Mouse (Mus musculus) urinary bladder, postnatal 36 days (tissue): ENCODE data around the gene Fxn.

Experiments
- DNase-seq, 2 experiments: peaks; one replicate each; pipeline ENCODE4 v3.0.0; 2022; ENCODE audit warnings: low spot score in 2 of 2, mixed read lengths in 1 of 2

Gene Fxn

DNA sequence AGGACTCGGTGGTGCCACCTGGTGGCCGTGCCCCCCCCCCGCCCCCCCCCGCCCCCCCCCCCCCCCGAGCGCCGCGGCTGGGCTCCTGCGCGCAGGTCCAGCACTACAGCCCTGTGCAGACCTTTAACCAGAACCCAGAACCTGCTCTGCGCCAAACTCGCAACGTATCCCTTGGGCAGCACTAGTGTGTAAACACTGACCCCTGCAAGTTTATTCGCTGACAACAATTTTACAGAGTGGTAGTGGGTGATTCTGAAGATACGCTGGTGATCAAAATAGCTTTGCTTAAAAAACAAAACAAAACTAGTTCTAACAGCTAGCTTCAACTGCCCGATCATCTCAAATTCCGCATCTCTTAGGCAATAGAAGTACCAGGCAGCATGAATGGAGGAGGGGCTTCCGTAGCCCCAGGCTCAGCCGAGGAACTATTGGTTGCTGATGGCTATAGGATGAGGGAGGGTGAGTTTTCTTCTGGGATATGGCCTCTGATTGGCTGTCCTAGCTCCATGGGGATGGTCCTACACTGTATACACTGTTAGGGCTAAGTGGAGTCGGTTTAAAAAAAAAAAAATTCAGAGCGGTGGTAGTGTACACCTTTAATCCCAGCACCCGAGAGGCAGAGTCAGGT lies at the start of gene Fxn:
Fxn (minus strand) TSS at position 5 of the 628 bp plus-strand sequence.
- no peak for DNase-seq

DNA sequence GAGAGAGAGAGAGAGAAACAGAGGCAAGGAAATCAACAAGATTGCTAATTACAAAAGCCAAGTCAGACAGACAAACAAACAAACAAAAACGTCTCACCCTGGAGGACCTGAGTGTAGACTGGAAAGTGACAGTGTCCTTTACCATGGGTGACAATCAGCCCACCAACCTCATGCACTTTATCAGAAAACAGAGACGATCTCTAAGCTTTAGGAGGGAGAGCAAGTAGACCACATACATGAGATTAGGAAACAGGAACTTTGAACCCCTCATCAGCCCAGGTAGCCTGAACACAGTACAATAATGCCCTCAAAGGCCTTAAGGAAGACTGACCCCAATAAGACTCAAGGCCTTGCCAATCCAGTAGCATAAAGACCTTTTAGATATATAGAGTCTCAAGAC lies 47.5 kb upstream of the Fxn start:
- DNase-seq = no peak

DNA sequence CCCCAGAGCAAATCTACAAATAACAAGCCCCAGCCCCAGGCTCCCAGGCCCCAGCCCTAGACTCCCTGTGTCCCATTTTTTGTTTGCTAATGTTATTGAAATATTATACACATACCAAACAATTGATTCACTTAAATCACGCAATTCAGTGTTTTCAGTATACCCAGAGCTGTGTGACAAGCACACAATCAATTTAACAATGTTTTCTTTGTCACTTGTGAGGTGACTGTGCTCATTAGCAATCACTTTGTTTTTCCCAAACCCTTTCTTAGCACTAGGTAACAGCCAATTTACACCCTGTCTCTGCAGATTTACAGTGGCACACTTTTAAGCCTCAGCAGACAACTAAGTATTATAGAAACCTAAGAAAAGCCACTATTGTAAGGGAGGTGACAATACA lies 46.6 kb upstream of the Fxn start:
- DNase-seq = no peak

DNA sequence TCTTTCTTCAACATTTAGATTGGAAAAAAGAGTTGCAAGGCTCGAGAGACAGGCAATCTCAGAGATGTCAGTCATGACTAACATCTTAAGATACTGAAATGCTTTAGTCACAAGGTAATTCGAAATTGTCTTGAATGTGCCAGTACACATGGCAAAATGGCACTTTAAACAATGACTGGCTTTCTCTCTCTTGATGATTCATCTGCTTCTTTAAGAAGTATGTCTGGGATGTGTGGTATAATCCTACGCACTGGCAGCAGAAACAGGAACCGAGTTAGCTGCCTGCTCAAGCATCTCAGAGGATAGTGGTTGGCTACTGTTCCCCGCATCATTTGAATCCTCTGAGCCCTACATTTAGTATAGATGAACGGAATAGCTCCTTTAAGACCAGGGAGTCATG lies 45.3 kb upstream of the Fxn start:
- DNase-seq = no peak

DNA sequence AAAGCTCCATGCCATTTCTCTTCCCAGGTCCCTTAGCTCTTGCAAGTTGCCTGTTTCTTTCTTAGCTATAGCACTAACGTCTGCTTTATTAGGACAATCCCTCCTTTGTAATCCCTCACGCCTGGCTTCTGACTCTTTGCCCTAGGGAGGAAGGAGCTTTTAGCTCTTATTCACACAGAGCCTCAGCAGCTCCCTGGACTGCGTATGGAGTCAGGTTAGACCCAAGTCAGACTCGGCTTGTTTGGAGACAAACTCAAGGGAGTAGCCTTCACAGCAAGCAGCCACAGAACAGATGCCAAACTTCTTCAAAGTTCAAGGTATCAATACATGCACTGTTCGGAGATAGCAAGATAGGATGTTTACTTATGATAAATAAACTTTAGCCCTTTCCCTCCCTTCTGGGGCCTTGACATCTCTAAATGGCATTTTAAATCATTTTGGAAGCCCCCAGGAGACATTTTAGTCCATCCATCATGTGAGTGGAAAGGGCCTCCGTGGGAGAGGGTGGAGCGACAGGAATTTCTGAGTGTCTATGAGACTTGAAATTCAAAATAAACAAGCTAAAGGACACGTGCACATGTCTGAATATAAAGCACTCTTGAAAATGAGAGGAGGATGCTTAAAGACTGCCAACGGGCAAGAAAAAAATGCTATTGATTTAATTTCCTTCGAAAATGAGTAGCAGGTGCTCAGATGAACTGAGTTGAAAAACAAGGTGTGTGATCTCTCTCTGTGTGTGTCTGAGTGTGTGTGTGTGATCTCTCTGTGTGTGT lies 43.6 kb upstream of the Fxn start:
- no peak for DNase-seq

DNA sequence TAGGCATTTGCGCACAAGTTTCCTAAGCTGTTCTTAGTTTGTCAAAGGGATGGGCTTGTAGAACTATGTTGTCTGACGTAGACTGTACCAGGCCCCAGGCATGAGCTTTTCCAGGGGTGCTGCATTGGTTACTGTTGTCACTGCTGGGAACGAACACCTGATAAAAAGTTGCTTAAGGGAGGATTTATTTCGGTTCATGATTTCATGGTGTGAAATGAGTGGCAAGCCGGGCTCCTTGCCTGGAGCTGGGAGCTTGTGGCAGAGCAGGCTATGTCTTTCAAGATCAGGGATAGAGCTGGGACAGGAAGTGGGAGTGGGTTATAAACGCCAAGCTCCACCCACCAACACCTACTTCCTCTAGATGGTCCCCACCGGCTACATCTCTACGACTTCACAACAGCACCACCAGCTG lies 41.5 kb upstream of the Fxn start:
- no peak for DNase-seq

DNA sequence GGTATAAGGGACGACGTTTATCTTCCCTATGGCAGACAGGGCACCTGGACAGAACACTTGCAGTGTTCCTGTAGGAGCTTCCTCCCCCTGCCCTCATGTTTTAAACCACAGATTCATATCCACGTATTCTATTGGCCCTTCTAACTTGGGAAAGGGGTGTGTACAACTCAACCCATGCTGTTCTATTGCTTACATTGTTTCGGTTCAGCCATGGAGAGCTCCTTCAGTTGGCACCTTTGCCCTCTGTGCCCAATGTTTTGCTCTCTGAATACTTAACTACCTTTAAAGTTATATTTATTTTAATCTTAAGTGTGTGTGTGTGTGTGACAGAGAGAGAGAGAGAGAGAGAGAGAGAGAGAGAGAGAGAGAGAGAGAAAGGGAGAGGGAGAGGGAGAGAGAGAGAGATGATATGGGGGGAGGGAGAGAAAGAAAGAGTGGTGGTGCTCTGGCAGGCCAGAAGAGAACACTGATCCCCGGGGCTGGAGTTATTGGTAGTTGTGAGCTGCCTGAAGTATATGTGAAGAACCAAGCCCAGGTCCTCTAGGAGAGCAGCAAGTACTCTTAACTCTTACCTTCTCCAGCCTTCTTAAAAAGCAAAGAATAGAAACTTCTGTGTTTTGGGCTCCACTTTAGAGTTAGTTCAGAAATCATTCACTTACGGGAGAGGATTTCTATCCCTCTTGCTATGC lies 41.0 kb upstream of the Fxn start:
- no peak for DNase-seq

DNA sequence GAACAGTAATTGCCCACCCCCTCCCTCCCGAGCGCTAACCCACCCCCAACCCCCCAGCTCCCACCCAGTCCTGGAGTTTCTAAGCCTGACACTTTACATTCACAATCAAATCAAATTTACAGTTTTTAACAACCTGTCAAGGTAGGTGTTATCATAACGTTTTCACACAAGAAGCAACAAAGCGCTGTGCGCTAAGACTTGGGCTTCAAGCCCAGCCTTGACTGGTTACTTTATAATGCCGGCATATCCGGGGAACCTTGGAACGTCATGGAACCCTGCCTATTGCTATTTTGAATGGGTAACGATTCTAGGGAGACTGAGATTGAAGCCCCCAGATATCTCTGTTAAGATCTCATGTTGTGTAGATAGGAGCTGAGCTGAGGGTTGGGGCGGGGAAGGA lies 37.8 kb upstream of the Fxn start:
- DNase-seq = no peak

DNA sequence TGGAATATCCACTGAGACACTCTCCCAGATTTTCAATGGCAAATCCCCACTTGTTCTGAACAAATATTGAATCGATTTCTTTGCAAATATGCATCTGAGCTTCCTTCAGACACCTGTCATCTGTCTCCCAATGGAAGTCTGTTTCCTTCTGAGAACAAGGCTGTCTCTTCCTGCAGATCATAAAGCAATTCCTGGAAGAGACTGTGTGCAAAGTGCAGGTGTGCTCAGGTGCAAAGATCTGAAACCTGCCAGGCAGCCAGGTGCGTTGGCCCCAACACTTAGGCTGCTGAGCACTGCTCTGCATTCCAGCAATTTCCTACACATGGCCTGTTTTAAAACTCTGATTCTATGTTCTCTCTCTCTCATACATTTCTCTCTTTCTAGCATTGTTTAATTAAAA lies 37.3 kb upstream of the Fxn start:
- DNase-seq = no peak

DNA sequence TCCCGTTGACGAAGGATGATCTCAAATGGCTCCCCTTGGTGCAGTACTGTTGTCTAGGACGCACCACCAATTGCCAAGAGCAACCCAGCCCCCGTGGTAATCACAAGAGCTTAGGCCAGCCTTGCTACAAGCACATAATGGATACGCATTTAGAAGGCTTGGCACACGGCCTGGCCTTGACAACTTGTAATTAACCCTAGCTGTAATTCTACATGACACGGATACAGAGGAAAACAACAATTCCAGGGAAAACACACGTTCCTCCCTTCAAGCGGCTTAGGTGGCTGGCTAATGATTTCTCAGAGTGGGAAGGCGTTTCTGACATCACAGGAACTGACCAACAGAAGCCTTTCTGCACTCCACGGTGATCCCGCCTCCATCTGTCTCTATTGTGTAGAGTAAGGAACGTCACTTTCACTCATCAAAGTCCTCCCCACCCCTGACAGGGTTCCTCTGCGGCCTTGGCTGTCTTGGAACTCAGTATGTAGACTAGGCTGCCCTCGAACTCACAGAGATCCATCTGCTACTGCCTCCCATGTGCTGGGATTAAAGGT lies 36.7 kb upstream of the Fxn start:
- no peak for DNase-seq

DNA sequence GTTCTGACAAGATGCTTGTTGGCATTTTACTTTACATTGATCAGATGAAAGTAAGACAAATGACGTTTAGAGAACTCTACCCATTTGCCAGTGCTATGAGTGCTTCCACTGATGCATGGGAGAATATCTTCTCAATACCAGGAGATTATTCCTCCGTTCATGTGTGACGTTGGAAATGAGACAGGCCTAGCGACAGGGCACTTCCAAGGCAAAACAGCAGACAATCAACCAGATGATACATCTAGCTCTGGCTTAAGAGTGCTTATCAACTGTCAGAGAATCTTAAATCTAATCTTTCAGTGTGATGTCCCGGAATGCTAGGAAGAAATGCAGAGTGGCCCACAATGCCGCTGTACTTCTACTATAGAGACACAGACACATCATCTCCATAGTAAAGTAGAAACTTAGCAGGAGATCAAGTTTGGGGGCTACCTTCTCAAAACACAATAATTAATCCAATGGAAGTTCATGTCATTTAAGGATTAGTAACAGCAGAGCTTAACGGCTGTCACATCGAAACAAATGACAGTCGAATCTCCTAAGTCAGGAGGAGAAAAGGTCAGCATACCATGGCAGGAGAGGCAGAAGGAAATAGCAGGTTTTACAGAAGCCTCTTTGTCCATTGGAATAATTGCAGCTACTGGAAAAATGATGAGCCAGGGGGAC lies 35.8 kb upstream of the Fxn start:
- no peak for DNase-seq

DNA sequence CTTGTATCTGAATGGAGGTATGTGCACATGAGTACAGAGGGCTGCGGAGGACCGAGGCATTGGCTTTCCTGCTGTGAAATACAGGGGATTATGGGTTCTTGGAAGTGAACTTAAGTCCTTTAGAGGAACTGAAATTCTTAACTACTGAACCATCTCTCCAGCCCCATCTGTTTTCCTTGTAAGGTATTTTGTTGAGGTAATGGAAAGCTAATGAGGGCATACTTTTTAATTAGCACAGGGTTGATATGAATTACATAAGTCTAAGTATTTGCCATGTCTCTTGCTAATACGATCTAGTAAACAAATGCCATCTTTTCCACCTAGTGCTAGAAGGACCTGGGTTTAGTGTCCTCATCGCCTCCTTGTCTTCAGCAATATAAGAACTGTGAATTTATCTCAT lies 34.8 kb upstream of the Fxn start:
- DNase-seq = no peak

DNA sequence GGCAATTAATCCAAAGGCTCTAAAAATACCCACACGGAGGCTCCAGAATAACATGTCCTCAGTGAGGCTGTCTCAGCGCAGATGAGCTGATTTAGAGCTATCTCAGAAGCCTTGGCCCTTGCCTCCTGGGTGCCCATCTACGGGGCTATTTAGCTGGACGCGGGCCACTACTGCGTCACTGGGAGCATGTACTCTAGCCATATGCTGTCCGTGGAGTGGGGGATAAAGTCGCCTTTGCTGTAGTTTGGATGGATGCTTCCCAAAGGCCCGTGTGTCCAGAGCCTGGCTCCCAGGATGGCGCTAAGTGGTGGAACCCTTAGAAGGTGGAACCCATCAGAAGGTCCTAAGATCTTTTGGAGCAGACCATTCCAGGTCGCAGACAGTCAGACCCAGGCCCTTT lies 34.3 kb upstream of the Fxn start:
- no peak for DNase-seq

DNA sequence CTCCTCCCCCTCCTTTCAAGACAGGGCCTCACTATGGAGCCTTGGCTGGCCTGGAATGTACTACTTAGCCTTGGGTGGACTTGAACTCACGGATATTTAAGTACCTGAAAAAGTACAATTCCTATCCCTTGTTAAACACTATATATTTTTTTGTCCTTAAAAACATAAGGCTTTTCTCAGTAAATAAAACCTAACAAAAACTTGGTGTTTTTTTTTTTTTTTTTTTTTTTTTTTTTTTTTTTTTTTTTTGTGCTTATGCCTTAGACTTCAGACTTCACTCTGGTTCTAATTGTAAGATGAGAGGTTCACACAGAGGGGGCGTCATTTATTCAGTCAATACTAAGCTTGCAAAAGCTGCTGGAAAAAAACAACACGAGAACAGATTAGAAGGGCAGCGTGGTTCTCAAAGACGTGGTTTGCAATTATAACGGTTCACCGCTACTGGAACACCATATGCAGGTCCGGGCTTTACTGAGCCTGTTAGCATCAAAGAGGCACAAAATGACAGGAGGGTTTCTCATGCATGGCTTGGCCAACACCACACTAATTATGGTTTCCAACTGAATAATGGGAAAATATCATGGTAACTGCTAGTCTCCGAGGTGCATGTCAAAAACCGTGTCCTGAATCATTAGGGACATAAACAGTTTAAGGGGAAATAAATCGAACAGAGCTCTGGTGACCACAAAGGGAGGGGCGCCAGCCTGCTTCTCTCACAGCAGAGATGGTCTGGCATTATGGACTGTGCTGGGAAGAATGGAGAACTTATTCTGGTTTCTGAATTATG lies 32.3 kb upstream of the Fxn start:
- no peak for DNase-seq

DNA sequence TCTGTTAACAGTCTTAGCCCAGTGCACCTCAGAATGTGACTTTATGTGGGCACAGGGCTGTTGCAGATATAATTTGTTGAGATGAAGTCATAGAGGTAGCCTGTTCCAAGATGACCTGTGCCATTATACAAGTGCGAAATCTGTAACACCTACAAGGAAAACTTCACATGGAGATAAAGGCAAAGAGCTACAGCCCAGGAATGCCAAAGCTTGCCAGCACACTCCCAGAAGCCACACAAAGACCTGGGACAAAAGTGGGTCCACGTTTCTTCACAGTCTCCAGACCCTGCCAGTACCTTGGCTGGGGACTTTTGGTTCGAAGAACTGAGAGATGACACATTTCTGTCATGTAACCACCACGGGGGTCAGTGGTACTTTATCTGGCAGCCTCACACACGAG lies 31.6 kb upstream of the Fxn start:
- no peak for DNase-seq

DNA sequence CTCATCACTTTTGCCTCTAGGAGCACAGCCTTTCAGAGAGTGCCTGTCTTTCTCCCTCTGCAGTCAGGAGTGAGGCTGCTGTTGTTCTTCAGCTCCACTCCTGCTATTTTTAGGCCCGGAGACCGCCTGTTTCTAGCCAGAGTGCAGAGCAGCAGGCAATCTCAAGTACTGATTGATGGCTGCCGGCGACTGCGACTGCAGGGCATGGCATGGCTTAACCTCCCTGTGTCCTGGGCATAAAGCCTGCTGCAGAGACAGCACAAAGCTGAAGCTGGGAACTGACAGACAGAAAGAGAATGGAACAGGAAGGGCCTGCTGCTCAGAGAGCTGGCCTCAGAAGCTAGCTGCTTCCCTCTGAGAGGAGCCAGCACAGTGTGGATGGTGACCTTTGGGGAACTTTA lies 27.9 kb upstream of the Fxn start:
- DNase-seq = no peak

DNA sequence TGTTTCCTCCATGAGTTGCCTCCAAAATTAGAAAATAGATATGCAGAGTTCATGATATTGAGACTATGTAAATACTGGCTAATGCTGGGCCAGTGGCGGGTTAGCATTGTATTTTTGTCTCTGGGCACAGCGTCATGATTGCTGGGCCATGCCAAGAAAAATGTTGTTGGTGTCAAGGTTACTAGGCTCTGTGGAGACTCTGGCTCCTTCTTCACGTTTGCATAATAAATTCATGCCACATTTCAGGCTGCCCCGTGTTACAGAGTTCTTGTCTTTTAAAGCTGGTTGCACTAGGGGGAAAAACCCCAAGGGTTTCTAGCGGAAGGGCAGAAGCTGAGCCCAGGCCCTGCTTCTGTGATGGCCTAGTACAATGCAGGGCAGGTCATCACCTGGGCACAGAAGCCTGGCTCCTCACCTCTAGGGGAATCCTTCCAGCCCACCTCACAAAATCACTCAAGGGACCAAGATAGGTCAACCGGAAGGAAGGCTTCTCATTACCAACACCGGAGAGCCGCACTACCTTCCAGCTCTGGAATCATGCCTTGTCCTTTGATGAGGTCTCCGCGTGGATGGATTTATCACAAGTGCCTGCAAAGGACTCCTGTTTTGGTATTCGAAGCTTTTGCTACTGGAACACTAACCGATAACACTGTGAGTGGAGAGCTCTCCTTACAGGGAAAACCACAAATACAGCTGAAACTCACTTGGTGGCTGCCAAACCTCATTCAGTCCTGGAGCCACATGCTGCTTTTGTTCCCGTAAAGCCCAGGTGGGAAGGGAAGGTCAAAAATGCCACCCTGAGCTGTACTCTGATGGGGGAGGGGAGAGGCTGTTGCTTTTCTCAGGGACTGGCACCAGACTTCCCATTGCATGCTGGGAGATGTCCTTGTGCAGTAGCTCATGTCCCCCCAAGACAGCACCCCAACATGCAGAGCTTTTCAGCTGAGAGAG lies 27.1 kb upstream of the Fxn start:
- no peak for DNase-seq

DNA sequence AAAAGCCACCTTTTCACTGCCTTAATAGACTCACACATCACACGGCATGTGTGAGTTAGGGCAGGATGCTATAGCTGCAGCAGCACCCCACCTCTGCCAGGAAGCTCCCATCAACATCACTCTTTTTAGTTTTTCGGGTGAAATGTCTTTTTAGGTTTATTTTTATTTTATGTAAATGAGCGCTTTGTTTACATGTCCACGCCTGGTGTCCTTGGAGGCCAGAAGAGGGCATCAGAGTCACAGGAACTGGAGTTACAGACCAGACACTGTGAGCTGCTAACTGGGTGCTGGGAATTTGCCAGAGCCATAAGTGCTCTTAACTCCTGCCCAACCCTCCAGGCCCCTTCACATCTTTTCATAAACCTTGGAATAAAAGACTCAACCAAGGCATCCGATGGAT lies 25.9 kb upstream of the Fxn start:
- no peak for DNase-seq

DNA sequence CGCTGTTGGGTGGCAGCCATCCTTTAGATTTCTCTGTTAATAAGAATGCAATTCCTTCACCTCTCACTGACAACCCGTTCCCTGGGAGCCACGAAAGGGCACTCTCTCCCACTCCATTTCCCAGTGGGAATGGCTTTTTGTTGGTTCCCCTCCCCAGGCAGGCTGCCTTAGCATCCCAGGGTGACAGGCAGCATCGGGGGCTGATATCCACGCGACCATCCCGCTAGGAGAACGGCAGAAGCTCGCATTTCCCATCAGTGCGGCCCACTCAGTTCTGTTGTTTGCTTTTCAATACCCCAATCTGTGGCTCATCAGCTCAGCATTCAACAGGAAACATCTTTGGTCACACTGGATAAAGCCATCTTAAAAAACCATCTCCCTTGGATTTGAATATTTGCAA lies 21.8 kb upstream of the Fxn start:
- DNase-seq = no peak

DNA sequence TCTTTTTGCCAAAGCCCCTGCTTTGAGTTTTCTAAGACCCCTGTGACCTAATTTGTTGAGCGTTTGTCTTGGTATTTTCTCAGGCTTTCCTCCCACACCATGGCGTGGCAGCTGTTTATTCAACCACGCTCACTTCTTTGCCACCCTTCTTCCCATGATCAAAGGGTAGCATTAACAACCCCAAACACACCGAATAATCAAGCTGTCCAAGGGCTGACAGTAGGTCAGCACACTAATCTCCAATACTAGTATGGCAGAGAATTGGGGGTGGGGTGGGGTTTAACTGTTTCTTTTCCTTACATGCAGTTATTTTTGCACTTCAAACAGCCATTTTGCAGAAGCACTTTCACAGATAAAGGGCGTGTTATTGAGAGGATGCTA lies 21.4 kb upstream of the Fxn start:
- DNase-seq = no peak
